Mouse (Mus musculus) forebrain, postnatal 0 days (tissue): ENCODE measurements around the gene Zfp428. TPM values are rescaled to one million over a fixed set of nuclear protein-coding genes. Genes with fewer than 3 reads are reported as not detected.
A peak's percentile ranks its signal among the peaks of the same experiment; 100 is the strongest.
"Not testable (repeated sequence)": the region's sequence is repeated elsewhere in the genome, so short reads cannot be mapped to it uniquely, and the experiment has no call there.

Source experiments
- ATAC-seq: fragments of 200-750 bp; cut with Nextera tagmentation; 2 replicates; pipeline ENCODE4 v1.8.0; 2017; ENCODE audit warnings: mild to moderate bottlenecking, moderate library complexity
- DNase-seq: peaks from one replicate; pipeline ENCODE4 v3.0.0-alpha.2; 2015
- H3K27ac ChIP-seq: fragments of 300-500 bp; sonication (generic); 2 replicates; pipeline ENCODE4 v1.5.1; 2014; ENCODE audit warnings: low read depth, mild to moderate bottlenecking, antibody characterized with exemption, low read length, moderate library complexity, mixed read lengths
- H3K27me3 ChIP-seq: fragments of 300-500 bp; sonication (generic); 2 replicates; pipeline ENCODE4 v1.6.1; 2014; ENCODE audit warnings: mild to moderate bottlenecking, low read length, mixed read lengths; ENCODE audit not compliant: insufficient read depth
- H3K36me3 ChIP-seq: fragments of 300-500 bp; sonication (generic); 2 replicates; pipeline ENCODE4 v1.6.1; 2014; ENCODE audit warnings: mild to moderate bottlenecking, moderate library complexity; ENCODE audit not compliant: insufficient read depth
- H3K4me1 ChIP-seq: fragments of 300-500 bp; sonication (generic); 2 replicates; pipeline ENCODE4 v1.6.1; 2014; ENCODE audit warnings: antibody characterized with exemption; ENCODE audit not compliant: insufficient read depth
- H3K4me2 ChIP-seq: fragments of 300-500 bp; sonication (generic); 2 replicates; pipeline ENCODE4 v1.6.1; 2014; ENCODE audit warnings: low read depth, mild to moderate bottlenecking, moderate library complexity
- H3K4me3 ChIP-seq: fragments of 300-500 bp; sonication (generic); 2 replicates; pipeline ENCODE4 v1.5.1; 2014; ENCODE audit warnings: low read depth, low read length, mixed read lengths
- H3K9ac ChIP-seq: fragments of 300-500 bp; sonication (generic); 2 replicates; pipeline ENCODE4 v1.6.1; 2014; ENCODE audit warnings: mild to moderate bottlenecking
- H3K9me3 ChIP-seq: fragments of 300-500 bp; sonication (generic); 2 replicates; pipeline ENCODE4 v1.6.1; 2016; ENCODE audit warnings: low read length
- CTCF ChIP-seq: sonication (generic); IDR thresholded peaks from 2 replicates; pipeline ENCODE4 v1.5.1; 2016; ENCODE audit warnings: antibody characterized with exemption, control low read depth, low read depth
- WGBS: fragments of 180-500 bp; shearing (Covaris S2); extraction: QIAGEN DNeasy Blood & Tissue Kit; methylation state at CpG from one replicate; pipeline ENCODE4 v1.1.7; 2014; 5-methylcytosine and 5-hydroxymethylcytosine counted together
- polyA plus RNA-seq: library from polyadenylated mRNA; unstranded; fragments of >200 nt; fragmentation: Nextera tagmentation; extraction: Ambion mirVana; gene quantifications from 2 replicates; pipeline ENCODE4 v1.2.1, GENCODE M21; 2015
- total RNA-seq: library from RNA; depleted of rRNA; stranded (reverse); fragments of >200 nt; gene quantifications from 2 replicates; pipeline ENCODE4 v1.2.3, GENCODE M21; 2014

The Zfp428 gene
- total and polyA plus RNA-seq, 2 experiments from 2014 or later: 196 to 258 TPM

- DNase-seq (peak; percentile 74), ATAC-seq (peak; percentile 82)
- TF ChIP-seq CTCF: no peak
- H3K36me3 ChIP-seq: peaks cover 11% of the 10 kb centered on the region
- H3K4me1 ChIP-seq: no peaks in the 10 kb centered on the region
- H3K4me2 ChIP-seq: no peak overlapping the region
- H3K9ac ChIP-seq: no peak overlapping the region
- no peaks in the 10 kb centered on the region for H3K27me3 ChIP-seq
- no peaks in the 10 kb centered on the region for H3K9me3 ChIP-seq
- peak overlapping the region; percentile 77 for H3K27ac ChIP-seq
- 29% methylated on average over 6 of the region's 6 CpGs for WGBS
- H3K4me3 ChIP-seq: no peak overlapping the region
These were observed 10.8 kb downstream of the Zfp428 start for GRCm38 (mm10) chr7:24517654-24518053.

- 18% methylated on average over 3 of the region's 3 CpGs for WGBS
- no peaks in the 10 kb centered on the region for H3K4me1 ChIP-seq
- no peak for ATAC-seq
- no peaks in the 10 kb centered on the region for H3K27me3 ChIP-seq
- TF ChIP-seq CTCF: no peak
- no peak overlapping the region for H3K4me2 ChIP-seq
- H3K9ac ChIP-seq: no peak overlapping the region
- H3K9me3 ChIP-seq: no peaks in the 10 kb centered on the region
- H3K4me3 ChIP-seq: no peak overlapping the region
- H3K36me3 ChIP-seq: peaks cover 11% of the 10 kb centered on the region
- H3K27ac ChIP-seq: no peak overlapping the region
- DNase-seq: no peak
These were observed 12.3 kb downstream of the Zfp428 start for GRCm38 (mm10) chr7:24519130-24519529.

GRCm38 (mm10) chr7:24520054-24520453 lies 13.2 kb downstream of the Zfp428 start:
- not testable (repeated sequence) for H3K9ac ChIP-seq, H3K4me2 ChIP-seq, ATAC-seq, H3K27me3 ChIP-seq, H3K4me1 ChIP-seq, H3K9me3 ChIP-seq, DNase-seq, H3K27ac ChIP-seq, H3K4me3 ChIP-seq, H3K36me3 ChIP-seq
- WGBS: 82% methylated on average over 9 of the region's 10 CpGs

- no peaks in the 10 kb centered on the region; the same call in 1 of the 2 replicates for H3K36me3 ChIP-seq
- H3K9me3 ChIP-seq: no peaks in the 10 kb centered on the region
- H3K4me3 ChIP-seq: no peak overlapping the region
- DNase-seq: no peak
- no peak overlapping the region for H3K27ac ChIP-seq
- no peaks in the 10 kb centered on the region for H3K27me3 ChIP-seq
- no peak overlapping the region for H3K4me2 ChIP-seq
- ATAC-seq: no peak
- no peak for TF ChIP-seq CTCF
- 57% methylated on average over 5 of the region's 5 CpGs for WGBS
- H3K4me1 ChIP-seq: no peaks in the 10 kb centered on the region
- no peak overlapping the region for H3K9ac ChIP-seq
These were observed 16.0 kb downstream of the Zfp428 start for GRCm38 (mm10) chr7:24522805-24523204.

GRCm38 (mm10) chr7:24523723-24524122 lies 16.9 kb downstream of the Zfp428 start:
- Histone ChIP-seq H3K4me3 (no peak overlapping the region), H3K4me1 (no peaks in the 10 kb centered on the region), H3K27me3 (no peaks in the 10 kb centered on the region), H3K9ac (no peak overlapping the region), H3K36me3 (no peaks in the 10 kb centered on the region; the same call in 1 of the 2 replicates), H3K4me2 (no peak overlapping the region), H3K27ac (no peak overlapping the region), H3K9me3 (no peaks in the 10 kb centered on the region)
- 91% methylated on average over 6 of the region's 6 CpGs for WGBS
- DNase-seq: no peak
- TF ChIP-seq CTCF: no peak
- no peak for ATAC-seq

GRCm38 (mm10) chr7:24524978-24525377 lies 18.2 kb downstream of the Zfp428 start:
- DNase-seq (no peak), ATAC-seq (no peak)
- no peak overlapping the region for H3K4me3 ChIP-seq
- H3K4me2 ChIP-seq: no peak overlapping the region
- H3K9me3 ChIP-seq: no peaks in the 10 kb centered on the region
- WGBS: 86% methylated on average over 6 of the region's 6 CpGs
- H3K36me3 ChIP-seq: no peaks in the 10 kb centered on the region
- TF ChIP-seq CTCF: 0 out of 2 replicates have a peak, but pooled peaks have one; percentile 10
- no peak overlapping the region for H3K9ac ChIP-seq
- H3K27me3 ChIP-seq: no peaks in the 10 kb centered on the region
- no peak overlapping the region for H3K27ac ChIP-seq
- peaks cover 6% of the 10 kb centered on the region; the same call in 1 of the 2 replicates for H3K4me1 ChIP-seq

GRCm38 (mm10) chr7:24525686-24526420 lies 19.0 kb downstream of the Zfp428 start:
- no peaks in the 10 kb centered on the region for H3K9me3 ChIP-seq
- TF ChIP-seq CTCF: no peak
- no peak overlapping the region for H3K4me3 ChIP-seq
- no peak overlapping the region for H3K27ac ChIP-seq
- ATAC-seq (no peak), DNase-seq (no peak)
- H3K36me3 ChIP-seq: no peaks in the 10 kb centered on the region
- no peak overlapping the region for H3K9ac ChIP-seq
- H3K27me3 ChIP-seq: no peaks in the 10 kb centered on the region
- WGBS: 72% methylated on average over 12 of the region's 12 CpGs
- no peak overlapping the region for H3K4me2 ChIP-seq
- peaks cover 6% of the 10 kb centered on the region; the same call in 1 of the 2 replicates for H3K4me1 ChIP-seq
